Mouse (Mus musculus): Measurements from ENCODE around the gene Snx27. TPM values are rescaled to one million over a fixed set of nuclear protein-coding genes. Genes with fewer than 3 reads are reported as not detected.

Snx27 gene
- polyA plus RNA-seq, 1 experiment = 0.17 TPM

DNA sequence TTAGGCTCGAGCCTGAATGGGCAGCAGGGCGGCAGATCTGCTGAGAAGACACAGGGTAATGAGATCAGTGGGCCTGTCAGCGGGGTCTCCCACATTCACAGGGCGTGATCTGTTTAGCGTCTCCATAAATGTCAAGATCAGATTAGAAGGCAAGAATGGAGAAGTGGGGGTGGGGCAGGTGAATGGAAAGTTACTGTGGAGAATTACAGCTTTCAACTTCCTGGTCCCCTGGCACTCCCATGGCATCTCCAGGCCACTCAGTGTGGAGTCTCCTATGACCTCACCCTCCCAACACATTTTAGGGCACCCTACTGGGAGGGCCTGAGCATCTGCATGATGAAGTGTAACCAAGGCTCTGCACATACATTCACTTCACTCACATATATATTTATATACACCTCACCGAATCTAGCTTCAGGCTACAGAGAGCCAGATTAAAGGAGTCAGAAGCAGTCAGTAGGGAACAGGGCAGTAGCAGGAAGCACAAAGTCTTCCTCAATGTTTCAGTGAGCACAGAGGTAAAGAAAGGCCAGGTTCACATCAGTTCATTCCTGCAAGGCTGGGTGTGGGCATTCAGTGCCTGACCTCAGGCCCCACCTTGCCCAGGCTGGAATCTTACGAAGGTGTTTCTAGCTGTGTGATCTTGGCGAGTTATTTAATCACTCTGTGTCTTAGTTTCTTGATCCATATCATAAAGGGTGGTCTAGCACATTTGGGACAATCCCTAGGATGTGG is 106.0 kb downstream of the Snx27 start:
- Histone ChIP-seq H3K4me1 (ENCODE audit: control insufficient read depth) (peaks cover 15% of the 10 kb centered on the region), H3K27me3 (ENCODE audit: control insufficient read depth) (peaks cover 50% of the 10 kb centered on the region)

DNA sequence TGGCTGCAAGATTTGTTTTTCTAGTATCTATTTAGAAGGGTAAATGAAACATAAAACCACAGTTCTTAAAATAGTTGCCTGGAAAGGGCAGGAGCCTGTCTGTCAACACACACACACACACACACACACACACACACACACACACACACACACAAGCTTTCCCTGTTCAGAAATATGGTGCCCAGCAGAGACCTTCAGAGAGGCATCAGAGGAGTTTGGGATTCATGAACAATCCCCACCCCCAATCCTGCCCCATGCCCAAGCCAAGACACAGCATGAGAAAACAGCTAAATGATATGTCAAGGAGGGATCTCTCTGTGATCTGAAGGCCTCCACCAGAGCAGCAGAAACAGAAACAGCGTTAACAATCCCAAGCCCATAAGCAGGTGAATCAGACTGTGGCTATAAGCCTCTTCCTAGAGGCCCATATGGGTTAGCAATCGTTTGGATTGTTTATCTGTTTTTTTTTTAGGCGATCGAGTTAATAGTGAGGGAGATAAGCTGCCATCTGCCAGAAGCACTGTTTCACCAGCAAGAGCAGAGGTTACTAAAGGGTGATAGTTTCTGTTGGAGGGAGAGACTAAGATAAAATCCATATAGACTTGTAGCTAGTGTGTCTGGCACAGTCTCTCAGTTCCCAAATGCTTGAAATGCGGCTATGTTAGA is 108.8 kb downstream of the Snx27 start:
- no peak overlapping the region for H3K4me3 ChIP-seq (replicated peaks)
- no peaks in the 10 kb centered on the region for H3K36me3 ChIP-seq (ENCODE audit: control insufficient read depth)
- peaks cover 22% of the 10 kb centered on the region for H3K27me3 ChIP-seq (ENCODE audit: control insufficient read depth)
- no peaks in the 10 kb centered on the region for H3K9me3 ChIP-seq (ENCODE audit: control insufficient read depth, low read length)
- TF ChIP-seq TAL1 (IDR thresholded peaks at IDR 0.05; ENCODE audit: low read length) (no peak), GATA1 (IDR thresholded peaks at IDR 0.05; ENCODE audit: low read length) (no peak)
- peaks cover 14% of the 10 kb centered on the region for H3K4me1 ChIP-seq (ENCODE audit: control insufficient read depth)

More for the DNA sequence above, 106.0 kb downstream of the Snx27 start:
- Histone ChIP-seq H3K36me3 (ENCODE audit: control insufficient read depth) (no peaks in the 10 kb centered on the region), H3K9me3 (ENCODE audit: control insufficient read depth, low read length) (no peaks in the 10 kb centered on the region), H3K4me3 (replicated peaks) (no peak overlapping the region)
- TF ChIP-seq GATA1 (IDR thresholded peaks at IDR 0.05; ENCODE audit: low read length) (no peak), TAL1 (IDR thresholded peaks at IDR 0.05; ENCODE audit: low read length) (no peak)

DNA sequence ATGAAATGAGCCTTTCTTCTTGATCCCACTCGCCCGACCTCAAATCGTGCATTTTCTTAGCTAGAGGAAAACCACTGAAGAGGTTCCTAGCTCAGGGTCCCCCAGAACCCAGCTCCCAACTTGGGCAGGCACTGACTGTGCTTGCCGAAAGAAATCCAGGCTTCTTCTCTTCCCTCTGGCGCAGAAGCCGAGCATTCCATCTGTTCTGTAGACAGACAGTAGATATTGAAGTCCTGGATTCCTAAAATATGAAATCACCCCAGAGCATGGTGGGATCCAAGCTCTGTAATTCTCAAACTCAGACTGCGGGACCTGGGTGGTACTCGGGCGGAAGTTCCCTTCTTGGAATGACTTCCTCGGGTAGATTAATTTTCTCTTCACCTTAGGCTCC is 109.4 kb downstream of the Snx27 start:
- TF ChIP-seq GATA1 (IDR thresholded peaks at IDR 0.05; ENCODE audit: low read length) = no peak
- no peak for TF ChIP-seq TAL1 (IDR thresholded peaks at IDR 0.05; ENCODE audit: low read length)
- Histone ChIP-seq H3K4me1 (ENCODE audit: control insufficient read depth) (peaks cover 9% of the 10 kb centered on the region), H3K4me3 (replicated peaks) (no peak overlapping the region), H3K27me3 (ENCODE audit: control insufficient read depth) (peaks cover 20% of the 10 kb centered on the region), H3K9me3 (ENCODE audit: control insufficient read depth, low read length) (no peaks in the 10 kb centered on the region), H3K36me3 (ENCODE audit: control insufficient read depth) (no peaks in the 10 kb centered on the region)

DNA sequence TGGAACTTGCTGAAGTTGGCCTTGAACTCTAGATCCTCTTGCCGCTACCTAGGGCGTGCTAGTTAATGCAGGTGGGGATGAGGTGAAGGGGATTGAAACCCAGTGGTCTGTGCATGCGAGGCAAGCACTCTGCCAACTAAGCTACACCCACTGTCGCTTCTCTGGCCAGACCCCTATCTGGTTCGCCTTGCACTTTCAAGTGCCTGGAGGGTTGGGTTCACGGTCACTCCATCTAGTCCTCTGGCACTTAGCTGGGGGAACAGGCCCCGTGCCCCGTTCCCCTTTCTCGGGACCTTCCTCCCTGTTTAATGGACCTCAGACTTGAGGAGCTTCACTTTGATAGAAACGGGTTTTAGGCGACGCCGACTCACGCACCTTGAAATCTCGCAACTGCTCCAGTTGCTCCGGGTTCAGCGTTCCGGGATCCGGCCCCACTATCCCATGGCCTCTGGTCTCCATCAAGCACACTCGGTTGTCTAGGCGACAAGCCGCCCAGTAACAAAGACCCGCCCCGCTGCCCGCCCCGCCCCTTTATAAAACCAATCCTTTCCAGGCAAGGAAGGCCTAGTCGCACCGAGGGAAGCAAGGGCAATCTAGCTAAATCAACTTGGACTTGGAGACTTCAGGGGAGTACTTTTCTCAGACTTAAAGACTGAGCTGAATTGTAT is 109.9 kb downstream of the Snx27 start:
- no peak overlapping the region for H3K4me3 ChIP-seq (replicated peaks)
- H3K36me3 ChIP-seq (ENCODE audit: control insufficient read depth) = no peaks in the 10 kb centered on the region
- H3K9me3 ChIP-seq (ENCODE audit: control insufficient read depth, low read length) = no peaks in the 10 kb centered on the region
- peaks cover 20% of the 10 kb centered on the region for H3K27me3 ChIP-seq (ENCODE audit: control insufficient read depth)
- peaks cover 3% of the 10 kb centered on the region for H3K4me1 ChIP-seq (ENCODE audit: control insufficient read depth)
- no peak for TF ChIP-seq GATA1 (IDR thresholded peaks at IDR 0.05; ENCODE audit: low read length)

DNA sequence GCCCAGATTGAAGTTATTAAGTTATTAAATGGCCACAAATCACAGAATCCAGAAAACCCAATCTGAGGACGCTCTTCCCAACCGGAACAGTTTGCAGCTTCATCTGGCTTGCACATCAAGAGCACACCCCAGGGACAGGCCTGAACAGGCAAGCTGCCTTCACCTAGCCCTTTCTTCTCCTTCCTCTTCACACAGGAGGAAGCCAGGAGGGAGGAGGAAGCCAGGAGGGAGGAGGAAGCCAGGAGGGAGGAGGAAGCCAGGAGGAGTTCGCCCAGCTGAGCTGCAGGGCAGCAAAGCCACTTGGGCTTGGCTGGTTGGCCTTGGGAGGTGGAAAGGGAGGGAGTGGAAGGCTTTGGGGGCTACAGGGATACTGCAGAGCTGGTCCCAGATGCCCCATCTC is 113.6 kb downstream of the Snx27 start:
- no peaks in the 10 kb centered on the region for H3K9me3 ChIP-seq (ENCODE audit: control insufficient read depth, low read length)
- H3K27me3 ChIP-seq (ENCODE audit: control insufficient read depth) = peaks cover 17% of the 10 kb centered on the region
- no peaks in the 10 kb centered on the region for H3K36me3 ChIP-seq (ENCODE audit: control insufficient read depth)
- H3K4me1 ChIP-seq (ENCODE audit: control insufficient read depth) = no peaks in the 10 kb centered on the region; the same call in 1 of the 2 replicates
- H3K4me3 ChIP-seq (replicated peaks) = no peak overlapping the region
- TF ChIP-seq GATA1 (IDR thresholded peaks at IDR 0.05; ENCODE audit: low read length) = no peak
- no peak for TF ChIP-seq TAL1 (IDR thresholded peaks at IDR 0.05; ENCODE audit: low read length)

DNA sequence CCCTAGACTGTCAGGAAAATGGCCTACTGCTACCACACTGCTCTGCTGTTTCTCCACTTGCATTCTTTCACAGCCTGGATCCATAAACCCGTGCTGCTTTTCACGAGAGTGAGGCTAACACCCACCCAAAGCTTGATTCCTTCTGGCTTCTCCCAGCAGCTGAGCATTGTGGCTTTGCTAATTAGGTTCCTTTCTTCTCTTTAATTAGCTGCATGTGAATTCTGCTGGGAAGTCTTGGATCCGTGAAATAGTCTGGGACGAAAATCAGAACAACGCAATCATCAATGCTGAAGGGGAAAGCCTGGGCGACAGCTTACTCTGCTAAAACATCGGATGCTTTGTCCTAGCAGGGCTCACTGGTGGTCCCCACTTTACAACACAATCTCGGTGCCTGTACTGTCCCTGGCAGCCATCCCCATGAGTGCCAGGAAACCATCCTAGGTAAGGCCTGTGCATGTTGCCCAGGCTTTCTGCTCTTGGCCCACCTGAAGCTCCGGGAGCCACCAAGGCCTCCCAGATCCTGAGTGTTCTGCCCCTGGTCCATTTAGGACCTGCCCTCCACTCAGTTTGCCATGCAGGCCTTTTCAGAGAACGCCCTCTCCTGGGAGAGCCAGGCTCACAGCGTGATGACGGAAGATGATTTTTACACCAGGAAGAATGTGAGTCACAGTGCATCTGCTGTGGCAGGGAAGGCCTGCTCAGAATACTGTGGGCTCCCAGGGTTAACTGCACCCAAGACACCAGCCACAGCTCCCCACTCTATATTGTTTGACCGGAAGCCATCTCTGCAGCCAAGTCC is 116.7 kb downstream of the Snx27 start:
- Histone ChIP-seq H3K9me3 (ENCODE audit: control insufficient read depth, low read length) (no peaks in the 10 kb centered on the region), H3K36me3 (ENCODE audit: control insufficient read depth) (no peaks in the 10 kb centered on the region), H3K4me3 (replicated peaks) (no peak overlapping the region), H3K4me1 (ENCODE audit: control insufficient read depth) (no peaks in the 10 kb centered on the region), H3K27me3 (ENCODE audit: control insufficient read depth) (peaks cover 2% of the 10 kb centered on the region; the same call in 1 of the 2 replicates)
- TF ChIP-seq GATA1 (IDR thresholded peaks at IDR 0.05; ENCODE audit: low read length) = no peak
- TF ChIP-seq TAL1 (IDR thresholded peaks at IDR 0.05; ENCODE audit: low read length) = no peak

DNA sequence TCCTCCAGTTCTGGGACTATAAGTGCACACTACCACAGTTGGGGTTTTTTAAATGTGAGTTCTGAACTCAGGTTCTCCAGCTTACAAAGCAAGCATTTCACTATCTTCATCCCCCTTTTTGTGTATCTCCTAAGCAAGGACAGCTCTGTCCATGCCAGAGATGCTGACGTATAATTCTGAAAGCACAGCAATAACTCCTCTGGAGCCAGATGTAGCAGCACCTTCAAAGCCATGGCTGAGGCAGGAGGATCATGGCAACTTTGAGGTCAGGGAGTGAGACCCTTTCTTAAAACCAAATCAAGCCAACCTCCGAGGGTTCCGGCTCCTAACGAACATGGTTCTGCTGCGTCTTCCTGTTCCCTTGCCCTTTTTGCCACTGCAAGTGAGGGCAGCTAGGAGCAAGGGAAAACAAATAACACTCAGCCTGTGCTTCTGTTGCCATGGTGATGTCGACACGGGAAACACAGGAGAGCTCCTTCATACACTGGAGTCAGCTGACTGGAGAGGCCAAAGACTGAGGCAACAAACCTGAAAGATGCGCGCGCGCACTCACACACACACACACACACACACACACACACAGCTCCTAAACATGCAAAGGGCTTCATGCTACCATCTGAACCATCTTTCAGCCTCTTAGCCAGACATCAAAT is 118.5 kb downstream of the Snx27 start:
- no peaks in the 10 kb centered on the region for H3K4me1 ChIP-seq (ENCODE audit: control insufficient read depth)
- no peaks in the 10 kb centered on the region for H3K9me3 ChIP-seq (ENCODE audit: control insufficient read depth, low read length)
- TF ChIP-seq GATA1 (IDR thresholded peaks at IDR 0.05; ENCODE audit: low read length) = no peak
- H3K27me3 ChIP-seq (ENCODE audit: control insufficient read depth) = peaks cover 2% of the 10 kb centered on the region; the same call in 1 of the 2 replicates
- H3K4me3 ChIP-seq (replicated peaks) = no peak overlapping the region
- no peaks in the 10 kb centered on the region for H3K36me3 ChIP-seq (ENCODE audit: control insufficient read depth)

DNA sequence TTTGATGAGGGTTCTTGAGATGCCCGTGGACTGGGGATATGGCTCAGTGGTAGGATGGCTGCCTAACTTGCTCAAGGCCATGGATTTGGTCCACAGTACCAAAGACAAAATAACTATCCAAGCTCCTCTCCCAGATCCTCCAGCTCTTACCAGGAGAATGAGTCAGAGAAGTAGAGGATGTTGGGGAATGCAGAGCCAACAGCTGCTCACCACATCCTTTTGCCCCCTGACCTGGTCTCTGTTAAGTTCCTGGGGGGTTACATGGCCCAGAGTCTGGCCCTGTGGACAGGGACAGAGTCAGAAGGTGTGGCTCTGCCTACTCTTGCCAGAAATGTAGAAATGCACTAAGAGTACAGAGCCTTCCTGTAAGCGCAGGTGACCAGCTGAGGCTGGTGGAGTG is 122.7 kb downstream of the Snx27 start:
- peaks cover 4% of the 10 kb centered on the region for H3K4me1 ChIP-seq (ENCODE audit: control insufficient read depth)
- H3K9me3 ChIP-seq (ENCODE audit: control insufficient read depth, low read length) = peaks cover 3% of the 10 kb centered on the region; the same call in 1 of the 2 replicates
- no peak overlapping the region for H3K4me3 ChIP-seq (replicated peaks)
- H3K36me3 ChIP-seq (ENCODE audit: control insufficient read depth) = no peaks in the 10 kb centered on the region
- H3K27me3 ChIP-seq (ENCODE audit: control insufficient read depth) = no peaks in the 10 kb centered on the region
- TF ChIP-seq TAL1 (IDR thresholded peaks at IDR 0.05; ENCODE audit: low read length) (no peak), GATA1 (IDR thresholded peaks at IDR 0.05; ENCODE audit: low read length) (no peak)
